Mouse (Mus musculus) left cerebral cortex, adult 11 months (tissue): ENCODE measurements at regions not wholly inside any gene's neighbourhood (a gene's known extent, or its start where the extent isn't known, plus 50 kb on each side); places are given as distances from the start of the nearest gene placed in this dataset.

ENCODE experiments used
- DNase-seq: peaks from one replicate; pipeline ENCODE4 v3.0.0; 2022; ENCODE audit warnings: low spot score

DNA sequence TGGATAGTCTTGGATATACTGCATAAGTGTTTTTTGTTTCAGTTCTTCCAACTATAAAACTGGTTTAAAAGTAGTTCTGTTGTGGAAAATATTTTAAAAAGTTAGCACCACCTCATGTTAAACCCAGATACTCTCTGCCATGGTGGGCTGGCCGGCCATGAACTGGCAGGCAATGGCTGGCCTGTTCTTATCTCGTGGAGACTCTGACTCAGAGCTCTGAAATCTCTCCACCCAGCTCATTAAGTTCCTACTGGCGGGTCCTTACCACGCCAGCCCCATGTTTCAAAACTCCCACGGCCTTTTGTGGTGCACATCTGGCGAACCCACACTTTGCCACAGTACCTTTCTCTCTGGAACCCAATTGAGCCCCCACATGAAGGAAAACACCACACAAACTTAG is 183.8 kb upstream of the Slc30a5 start:
- no peak for DNase-seq

DNA sequence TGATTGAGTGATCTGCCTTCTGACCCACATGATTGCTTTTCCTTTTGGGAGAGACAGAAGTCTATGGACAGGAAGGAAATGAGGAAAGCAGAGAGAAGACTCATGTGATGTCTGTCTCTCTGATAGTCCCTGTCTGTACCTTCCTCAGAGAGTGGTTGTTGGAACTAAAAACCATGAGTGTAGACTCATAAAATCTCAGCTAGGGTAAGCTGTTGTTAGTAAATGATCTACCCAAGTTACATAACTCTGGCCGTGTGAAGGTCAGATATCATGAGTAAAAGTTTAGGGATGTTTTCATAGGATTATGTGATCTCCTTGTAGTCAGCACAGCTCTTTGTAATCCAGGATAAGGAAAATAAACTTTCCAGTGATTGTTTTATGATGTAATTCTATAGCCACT is 183.0 kb upstream of the Slc30a5 start:
- DNase-seq: no peak

DNA sequence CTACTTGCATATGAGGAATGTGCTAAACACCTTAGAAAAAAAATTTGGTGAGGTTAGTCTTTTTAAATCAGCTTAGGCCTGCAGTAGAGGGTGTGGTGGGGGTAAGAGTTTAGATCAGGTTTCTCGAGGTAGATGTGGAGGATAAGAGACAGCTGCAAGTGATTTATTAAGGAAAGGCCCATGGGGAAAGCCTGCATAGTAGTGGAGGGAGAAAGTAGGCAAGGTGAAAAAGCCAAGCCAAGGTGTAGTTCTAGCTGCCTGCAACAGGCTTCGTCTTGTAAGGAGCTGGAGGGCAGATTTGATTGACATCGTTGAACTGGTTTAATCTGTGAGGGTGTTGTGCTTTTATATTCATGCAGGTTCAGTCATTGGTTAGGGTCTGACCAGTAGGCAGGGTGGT is 182.2 kb upstream of the Slc30a5 start:
- no peak for DNase-seq

DNA sequence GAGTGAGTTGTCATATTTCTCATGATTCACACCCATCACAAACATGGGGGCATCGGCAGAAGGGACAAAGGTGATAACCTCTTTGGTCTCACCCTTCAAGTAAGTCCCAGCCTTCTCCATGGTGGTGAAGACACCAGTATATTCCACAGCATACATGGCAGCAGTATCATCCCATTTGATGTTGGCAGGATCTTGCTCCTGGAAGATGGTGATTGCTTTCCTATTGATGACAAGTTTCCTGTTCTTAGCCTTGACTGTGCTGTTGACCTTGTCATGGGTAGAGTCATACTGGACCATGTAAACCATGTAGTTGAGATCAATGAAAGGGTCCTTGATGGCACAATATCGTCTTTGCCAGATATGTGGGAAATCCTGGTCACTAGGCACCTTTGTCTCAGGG is 180.4 kb upstream of the Slc30a5 start:
- no peak for DNase-seq

DNA sequence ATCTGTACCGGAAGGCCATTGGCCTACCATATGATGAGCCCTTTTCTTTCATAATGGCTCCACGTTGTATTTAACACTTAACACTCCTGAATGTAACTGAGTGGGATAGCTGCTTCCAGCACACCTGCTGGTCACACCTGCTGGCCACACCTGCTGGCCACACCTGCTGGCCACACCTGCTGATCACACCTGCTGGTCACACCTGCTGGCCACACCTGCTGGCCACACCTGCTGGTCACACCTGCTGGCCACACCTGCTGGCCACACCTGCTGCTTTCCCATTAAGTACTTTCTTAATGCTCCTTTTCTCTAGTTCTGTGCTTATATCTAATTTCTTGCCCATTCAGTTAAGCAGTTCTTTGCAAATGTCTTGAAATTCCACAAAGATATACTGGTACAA is 157.4 kb upstream of the Slc30a5 start:
- DNase-seq: no peak

DNA sequence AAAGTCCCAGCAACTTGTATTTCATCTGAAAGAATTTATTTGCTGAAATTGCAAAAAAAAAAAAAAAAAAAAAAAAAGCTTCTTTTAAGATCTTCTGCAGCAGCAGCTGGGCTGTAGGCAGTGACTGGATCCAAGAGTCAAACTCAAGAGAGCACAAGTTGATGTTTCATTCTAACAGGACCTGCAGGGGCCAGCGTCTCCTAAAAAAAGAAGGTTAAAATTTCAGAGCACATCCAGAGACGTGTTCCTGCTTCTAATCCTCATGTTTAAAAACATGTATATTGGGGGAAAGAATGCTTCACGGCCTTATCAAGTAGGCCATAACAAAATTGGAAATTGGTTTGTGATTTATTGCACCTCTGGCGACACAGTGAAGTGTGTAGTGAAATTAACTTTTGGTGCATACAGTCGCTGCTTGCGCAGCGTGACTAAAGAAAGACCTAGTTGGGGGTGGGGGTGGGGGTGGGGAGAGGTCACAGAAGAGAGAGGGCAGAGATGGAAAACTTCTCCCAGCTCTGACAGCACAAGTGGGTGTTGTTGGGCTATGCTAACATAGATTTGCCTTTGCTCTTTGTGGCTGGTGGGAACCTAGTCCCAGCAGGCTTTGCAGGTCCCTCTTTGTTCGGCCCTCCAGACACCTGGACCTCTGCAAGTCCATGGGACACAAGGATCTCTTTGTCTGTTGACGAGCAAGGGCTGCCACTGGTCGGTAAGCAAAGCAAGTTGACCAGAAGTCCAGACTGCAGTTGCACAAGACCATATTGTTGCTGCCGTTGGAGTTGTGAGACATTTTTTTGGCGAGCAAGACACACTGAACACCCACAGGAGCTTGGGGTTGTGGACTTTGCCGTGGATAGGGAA is 155.7 kb upstream of the Slc30a5 start:
- no peak for DNase-seq

DNA sequence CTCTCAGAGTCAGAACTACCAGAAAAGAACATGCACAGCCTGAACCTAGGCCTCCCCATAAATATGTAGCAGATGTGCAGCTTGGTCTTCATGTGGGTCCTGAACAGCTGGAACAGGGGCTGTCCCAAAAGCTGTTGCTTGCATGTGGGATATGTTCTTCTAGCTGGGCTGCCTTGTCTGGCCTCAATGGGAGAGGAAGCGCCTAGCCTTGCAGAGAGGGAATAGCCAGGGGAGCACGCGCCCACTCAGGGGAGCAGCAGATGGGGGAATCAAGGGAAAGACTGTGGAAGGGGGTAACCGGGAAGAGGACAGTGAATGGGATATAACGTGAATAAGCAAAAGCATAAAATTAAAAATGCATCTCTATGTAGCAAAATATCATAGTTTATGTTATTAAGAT is 154.9 kb upstream of the Slc30a5 start:
- no peak for DNase-seq

DNA sequence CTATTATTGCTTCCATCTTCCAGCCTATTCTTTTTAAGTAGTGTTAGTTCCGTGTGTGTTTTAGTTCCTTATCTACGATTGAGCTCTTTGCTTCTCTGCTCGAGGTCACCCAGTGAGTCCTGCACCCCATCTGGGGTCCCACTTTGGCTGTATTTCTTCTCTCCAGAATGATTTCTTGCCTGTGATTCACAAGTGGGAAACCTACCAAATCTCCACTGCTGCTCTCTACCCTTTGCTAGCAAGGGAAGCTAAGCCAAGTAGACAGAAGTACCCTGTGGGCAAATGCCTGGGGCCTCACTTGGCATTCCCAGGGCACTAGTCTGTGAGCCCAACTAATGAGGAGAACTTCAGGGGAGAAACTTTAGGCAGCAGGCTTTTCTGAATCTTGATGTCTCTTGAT is 142.5 kb upstream of the Slc30a5 start:
- DNase-seq: no peak

DNA sequence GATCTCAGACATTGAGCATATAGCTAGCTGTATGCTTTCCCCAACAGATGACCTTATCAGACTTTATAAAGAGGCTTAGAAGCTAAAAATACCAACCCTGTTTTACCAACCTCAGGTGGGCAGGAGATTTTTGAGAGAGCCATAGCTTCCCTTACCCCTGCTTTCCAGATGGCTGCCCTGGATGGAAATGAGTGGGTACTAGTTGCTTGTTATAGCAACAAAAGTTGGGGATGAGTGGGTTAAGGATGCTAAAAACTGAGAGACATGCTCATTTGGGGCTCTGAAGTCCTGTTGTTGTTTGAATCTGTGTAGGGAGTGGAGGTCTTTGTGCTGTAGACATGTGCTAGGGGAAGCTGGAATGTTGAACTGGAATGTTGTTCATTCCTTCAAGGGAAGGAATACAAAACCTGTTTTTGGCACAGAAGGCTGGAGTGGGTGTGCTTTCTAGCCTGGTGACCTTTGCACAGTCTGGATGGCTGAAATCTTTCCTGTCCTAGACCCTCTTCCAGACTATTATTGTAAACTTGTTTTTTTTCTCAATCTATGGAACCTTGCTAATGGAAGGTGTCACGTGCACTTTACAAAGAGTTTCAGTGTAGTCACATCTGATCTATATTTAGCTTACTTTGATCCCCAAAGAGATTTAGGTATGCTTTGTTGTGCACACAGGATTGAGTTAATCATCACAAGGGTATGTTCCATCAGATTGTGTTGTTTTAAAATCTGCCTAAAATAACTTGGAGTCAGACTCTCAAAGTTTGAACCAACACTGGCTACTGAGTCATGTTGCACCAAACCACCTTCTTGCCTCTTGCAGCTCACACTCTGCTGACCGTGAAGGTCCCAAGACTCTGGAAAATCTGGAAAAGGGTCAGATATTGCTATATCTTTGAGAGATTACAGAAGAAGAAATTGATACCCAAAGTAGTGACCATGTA is 138.1 kb upstream of the Slc30a5 start:
- no peak for DNase-seq

DNA sequence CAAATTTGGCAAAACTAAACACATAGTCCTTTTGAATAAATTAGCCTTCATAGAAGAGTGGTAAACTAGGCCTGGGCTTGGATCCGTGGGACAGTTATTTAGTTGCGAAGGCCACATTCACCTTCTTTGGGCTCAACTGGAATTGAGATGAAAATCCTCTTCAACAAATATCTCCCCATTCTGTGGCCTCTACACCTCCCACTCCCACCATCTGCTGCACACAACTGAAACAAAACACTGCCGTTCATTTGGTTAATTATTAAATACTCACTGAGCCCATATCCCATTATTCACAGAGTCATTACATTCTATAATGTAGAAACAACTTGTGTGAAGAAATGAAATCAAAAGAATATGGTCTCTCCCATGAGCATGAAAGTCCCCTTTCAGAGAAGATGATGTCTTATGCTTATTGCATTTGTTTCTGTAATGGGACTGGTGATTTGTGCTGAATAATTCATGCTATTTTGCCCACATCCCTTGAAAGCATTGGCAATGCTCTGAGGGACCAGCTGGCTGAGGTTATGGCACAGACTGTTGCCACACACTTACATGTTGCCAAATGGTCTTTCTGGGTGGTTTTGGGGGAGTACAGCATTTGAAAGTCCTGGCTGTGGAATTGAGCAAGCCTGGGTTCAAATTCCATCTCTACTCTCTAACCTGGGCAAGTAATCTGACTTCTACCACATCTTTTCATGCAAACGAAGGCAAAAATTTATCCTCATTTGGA is 129.7 kb upstream of the Slc30a5 start:
- no peak for DNase-seq

DNA sequence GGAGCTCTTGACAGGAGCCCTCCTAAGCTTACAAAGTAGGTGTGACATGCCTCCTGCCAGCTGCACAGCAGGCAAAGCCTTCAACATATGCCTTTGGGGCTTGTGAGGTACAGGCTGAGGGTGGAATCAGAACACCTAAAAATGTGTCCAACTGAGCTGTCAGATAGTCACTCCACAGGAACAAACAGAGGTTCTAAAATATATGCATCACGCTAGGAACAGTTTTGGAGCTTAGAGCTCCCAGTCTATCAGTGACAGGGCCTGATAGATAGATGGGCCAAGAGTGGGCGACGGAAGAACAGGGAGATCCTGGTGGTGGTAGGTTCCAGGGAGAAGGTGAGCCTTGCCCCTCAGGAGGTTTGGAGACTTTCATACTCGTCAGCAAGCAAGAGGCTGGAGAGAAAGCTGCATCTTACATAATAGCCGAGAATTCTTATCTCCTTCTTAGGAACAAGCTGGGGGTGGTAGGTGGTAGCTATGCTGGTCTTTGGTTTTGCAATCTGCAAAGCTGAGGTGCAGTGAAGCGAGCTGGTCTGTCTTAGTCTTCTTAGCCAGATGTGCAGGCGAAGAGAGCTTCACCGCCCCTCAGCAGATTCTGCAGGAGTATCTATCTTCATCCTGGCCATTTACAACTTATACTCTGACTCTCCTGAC is 121.5 kb upstream of the Slc30a5 start:
- DNase-seq: peak; percentile 69

DNA sequence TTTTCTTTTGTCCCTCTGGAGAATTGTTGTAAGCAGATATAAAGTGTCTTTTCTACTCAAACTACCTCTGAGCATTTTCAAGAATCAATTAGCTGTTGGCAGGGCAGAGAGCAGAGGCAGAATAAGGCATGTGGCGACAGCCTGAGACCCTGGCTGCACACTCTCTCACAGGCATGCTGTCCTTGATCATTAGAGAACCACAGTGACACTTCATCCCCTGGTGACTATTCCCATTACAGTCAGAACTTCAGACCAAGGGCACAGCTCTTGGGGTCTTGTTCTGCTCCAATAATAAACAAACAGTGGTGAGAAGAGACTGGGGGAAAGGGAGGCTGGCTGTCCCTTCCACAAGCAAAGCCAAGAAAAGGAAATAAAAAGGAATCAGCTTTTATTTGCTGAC is 120.9 kb upstream of the Slc30a5 start:
- DNase-seq: no peak

DNA sequence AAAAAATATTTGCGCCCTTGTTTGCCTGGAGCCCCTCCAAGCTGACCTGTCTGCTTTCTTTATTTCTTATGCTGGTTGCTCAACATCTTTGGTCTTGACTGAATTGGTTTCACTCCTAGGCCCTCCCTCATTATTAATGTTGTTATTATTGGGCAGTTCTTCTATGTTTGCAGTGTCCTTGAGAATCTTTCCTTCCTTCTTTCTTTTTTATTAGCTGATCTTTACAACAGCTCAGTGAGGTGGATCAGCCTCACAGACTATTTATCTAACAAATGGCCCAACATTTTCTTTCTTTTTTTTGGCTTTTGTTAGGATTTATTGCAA is 117.9 kb upstream of the Slc30a5 start:
- no peak for DNase-seq

DNA sequence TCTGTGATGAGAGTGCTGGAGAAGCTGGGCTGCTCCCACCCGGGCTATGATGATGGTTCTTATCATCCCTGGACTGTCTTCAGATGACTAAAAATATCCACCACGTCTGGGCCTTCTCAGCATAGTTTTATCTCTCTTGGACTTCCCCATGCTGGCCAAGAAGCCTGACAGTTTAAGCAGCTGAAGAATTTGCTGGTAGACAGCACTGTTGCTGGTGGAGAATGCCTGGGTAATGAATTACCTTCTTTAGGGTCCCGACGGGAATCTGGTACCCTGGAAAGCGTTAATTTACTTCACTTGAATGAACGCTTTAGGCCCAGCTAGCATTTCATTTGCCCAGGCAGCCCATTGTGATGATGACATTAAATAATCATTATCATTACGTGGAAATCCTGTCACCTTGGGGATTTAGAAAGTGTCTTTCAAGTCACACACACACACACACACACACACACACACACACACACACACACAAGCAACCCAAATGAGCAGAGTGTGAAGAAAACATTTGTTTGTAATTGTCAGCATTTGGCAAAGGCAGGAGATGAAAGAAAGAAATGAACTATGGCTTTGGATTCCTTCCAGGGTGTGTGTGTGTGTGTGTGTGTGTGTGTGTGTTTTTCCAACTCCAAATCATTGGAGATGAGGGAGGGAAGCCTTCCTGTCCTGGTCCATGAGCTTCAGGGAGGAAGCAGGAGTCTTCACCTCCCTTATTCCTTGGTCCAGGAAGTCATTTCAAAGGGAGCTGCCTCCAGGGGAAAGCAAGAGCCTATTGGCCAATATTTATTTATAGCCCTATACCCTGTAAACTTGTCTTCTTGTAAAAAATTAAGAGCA is 117.3 kb upstream of the Slc30a5 start:
- DNase-seq: no peak

DNA sequence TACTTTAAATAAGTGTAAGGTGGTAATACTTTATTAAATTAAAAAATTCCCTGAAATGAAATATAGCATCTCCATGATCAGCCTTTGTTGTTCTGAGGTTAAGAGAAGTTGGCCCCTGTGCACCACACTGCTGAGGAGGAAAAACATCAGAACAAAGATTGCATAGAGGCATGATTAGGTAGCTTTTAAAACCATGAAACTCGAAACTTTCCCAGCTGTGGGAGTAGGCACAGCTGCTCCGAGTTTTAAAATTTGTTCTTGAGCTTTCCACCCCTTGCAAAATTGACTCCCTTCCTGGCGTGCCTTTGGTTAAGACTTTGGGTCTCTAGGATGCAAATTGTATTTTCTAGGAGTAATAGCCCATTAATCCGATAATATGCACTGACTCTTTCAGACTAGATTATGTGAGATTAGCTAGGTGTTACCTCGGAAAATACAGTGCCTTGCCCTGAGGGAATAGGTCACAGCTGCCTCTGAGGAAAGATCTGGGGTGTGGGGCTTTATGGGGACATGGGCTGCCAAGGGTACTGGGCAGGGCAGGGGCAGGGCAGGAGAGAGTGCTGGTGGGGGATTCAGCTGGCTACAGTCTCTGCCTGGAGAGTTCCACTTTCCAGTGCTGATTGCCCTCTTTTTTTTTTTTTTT is 110.1 kb upstream of the Slc30a5 start:
- DNase-seq: no peak

DNA sequence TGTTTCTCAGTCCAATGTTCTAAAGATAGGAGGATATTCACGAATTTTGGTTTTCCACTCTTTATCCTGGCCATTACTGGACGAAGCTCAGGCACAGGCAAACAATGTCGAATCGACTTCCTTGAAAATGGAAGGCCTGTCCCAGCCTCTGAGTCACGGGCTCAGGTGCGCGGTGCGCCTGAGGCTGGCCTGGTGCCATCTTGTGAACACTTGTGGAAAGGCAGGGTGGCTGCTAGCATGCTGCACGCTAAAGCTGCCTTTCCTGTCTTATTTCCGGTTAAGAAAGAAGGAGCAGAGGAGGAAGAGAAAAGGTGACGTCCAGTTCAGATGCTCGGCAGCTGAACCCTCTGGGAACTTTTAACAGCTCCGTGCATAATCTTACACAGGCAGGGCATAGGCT is 107.6 kb upstream of the Slc30a5 start:
- no peak for DNase-seq

DNA sequence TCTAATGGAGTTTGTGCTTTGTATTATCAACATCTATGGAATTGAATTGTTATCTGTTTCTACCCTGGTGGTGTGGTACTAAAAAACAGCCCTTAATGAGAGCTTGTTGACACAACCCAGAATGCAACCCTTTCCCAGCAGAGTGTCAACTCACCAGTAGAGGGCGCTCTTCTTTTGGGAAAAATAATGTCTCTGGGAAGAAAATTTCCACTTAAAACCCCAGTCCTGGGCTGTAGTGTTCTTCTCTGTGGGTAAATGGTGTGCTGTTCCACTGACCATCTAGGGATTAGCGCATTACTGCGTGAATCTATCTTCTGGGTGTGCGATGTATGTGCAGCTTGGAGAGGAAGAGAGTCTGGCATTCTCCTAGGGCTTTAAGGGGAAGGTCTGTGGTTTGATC is 106.5 kb upstream of the Slc30a5 start:
- DNase-seq: peak; percentile 62

DNA sequence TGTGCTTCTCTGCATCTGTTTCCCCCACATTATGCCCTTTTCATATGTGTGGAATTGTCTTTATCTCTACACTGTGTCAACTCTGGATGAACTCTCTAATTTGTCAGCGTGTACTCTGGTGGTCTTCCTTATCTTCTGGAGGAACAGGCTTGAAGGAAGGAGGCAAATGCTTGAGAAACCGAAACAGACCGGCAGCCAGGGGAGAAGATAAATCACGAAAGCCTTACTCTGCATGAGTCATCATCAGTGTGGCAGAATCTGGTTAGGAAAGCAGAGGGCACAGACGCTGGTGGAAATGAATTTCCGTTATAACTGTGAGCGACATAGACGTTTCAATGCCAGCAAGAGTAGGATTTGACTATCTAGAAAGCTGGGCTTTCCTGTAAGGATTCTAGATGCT is 100.0 kb upstream of the Slc30a5 start:
- DNase-seq: no peak

DNA sequence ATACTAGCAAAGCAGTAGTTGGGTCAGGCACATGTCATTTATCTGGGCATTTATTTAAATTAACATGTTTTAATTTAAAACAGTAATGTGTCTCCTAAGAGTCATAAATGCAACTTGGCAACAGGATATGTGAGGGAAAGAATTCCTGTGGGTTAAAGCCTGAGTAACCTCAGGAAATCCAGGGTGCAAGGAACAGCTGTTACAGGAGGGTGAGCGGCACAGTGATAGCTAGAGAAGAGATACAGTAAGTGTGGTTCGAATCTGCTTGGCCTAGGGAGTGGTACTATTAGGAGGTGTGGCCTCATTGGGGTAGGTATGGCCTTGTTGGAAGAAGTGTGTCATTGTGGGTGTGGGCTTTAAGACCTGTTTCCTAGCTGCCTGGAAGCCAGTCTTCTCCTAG is 66.3 kb upstream of the Slc30a5 start:
- no peak for DNase-seq

DNA sequence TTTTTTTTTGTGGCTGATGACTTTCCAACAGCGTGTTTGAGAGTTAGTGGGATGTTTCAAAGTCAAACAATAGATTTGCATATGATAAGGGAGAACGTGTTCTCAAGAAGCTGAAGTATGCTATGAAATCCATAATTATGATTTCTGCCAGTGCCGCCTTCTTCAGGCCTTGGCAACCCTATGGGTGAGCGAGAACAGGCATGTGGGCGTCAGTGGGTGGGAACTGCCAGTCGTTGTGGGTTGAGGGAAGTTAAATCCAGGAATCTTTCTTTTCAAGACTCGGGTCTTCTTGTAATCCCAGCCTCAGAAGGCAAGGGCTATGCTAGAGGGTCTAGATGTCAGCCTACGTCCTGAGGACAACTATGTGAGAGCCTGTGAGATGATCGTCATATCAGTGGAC is 60.6 kb upstream of the Slc30a5 start:
- DNase-seq: peak; percentile 33

DNA sequence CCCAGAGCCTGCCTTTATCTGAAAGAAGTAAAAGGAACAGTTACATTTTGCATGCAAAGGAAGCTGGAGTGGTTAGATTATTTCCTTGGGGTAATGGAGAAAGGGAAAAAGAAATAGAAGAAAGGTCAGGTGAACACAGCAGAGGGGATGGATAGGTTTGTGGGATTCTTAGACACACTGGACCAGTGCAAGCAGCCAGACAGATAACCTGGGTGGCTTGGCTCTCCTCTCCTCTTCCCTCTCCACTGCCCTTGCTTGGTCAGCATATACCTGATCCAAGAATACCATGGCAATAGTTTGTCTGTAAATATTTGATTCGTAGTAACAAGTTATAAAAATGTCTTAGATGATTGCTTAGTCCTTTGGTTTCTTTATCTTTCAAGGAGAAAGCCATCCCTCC is 59.9 kb upstream of the Slc30a5 start:
- DNase-seq: no peak
